Mouse (Mus musculus) urinary bladder, adult 18-20 months (tissue): ENCODE measurements around the gene Vmn1r101.
"Not testable (repeated sequence)": the region's sequence is repeated elsewhere in the genome, so short reads cannot be mapped to it uniquely, and the experiment has no call there.

Experiments
- DNase-seq, 2 experiments: peaks; one replicate each; pipeline ENCODE4 v3.0.0; 2022; ENCODE audit warnings: low spot score in 2 of 2, mixed read lengths in 2 of 2

The Vmn1r101 gene

DNA sequence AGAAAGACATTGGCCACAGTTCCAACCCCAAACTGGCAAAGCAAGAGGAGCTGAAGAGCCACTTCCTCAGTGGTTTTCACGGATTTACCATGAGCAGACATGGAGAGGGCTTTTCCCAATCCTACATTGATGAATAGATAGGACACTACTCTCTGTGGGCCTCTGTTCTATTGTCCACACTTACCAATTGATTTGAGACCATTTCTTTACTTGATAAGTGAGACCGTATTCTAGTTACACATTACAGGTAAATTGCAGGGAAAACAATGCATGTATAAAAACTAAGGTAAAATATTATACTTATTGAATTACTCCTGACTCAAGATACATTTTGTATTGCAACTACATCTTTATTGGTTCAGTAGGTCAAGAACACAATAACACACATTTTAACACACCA lies at the start of gene Vmn1r101:
Vmn1r101 (minus strand) TSS at position 101 of the 400 bp plus-strand sequence.
- DNase-seq: not testable (repeated sequence)

DNA sequence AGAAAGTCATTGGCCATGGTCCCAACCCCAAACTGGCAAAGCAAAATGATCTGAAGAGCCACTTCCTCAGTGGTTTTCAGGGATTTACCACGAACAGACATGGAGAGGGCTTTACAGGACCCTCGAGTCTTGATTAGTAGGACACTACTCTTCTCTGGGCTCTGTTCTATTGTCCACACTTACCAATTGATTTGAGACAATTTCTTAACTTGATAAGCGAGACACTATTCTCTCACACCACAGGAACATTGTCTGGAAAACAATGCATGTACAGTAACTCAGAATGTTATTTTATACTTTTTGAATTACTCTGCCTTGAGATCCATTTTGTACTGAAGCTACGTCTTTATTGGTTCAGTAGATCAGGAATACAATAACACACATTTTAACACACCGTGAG lies 32.4 kb upstream of the Vmn1r101 start, which contains the start of gene Gm10670:
Gm10670 (minus strand) TSS at position 101 of the 400 bp plus-strand sequence.
- not testable (repeated sequence) for DNase-seq

- DNase-seq: not testable (repeated sequence)
These were observed 24.8 kb downstream of the Vmn1r101 start, which contains the start of gene Vmn1r100 for GRCm38 (mm10) chr7:20417642-20418041. TSS of gene Vmn1r100 (plus strand) at chr7:20417942.
